Mouse (Mus musculus) bone marrow, adult 2 months (tissue): ENCODE results near the gene Tmcc1. TPM values are rescaled to one million over a fixed set of nuclear protein-coding genes. Genes with fewer than 3 reads are reported as not detected.

ENCODE experiments used
- H3K27ac ChIP-seq: fragments of 200-500 bp; 2 replicates; pipeline ENCODE4 v1.5.1; 2012; ENCODE audit warnings: low read depth, mild to moderate bottlenecking, control low read depth, inconsistent platforms, low read length; ENCODE audit not compliant: control insufficient read depth, poor library complexity, insufficient read depth
- H3K4me1 ChIP-seq: fragments of 200-500 bp; 2 replicates; pipeline ENCODE4 v1.6.1; 2011; ENCODE audit warnings: low read length; ENCODE audit not compliant: control insufficient read depth, insufficient read depth
- H3K4me3 ChIP-seq: fragments of 200-500 bp; replicated peaks from 2 replicates; pipeline ENCODE3; 2011; ENCODE audit warnings: mild to moderate bottlenecking, low read depth, low read length, control low read depth; ENCODE audit not compliant: control insufficient read depth
- CTCF ChIP-seq: fragments of 200-500 bp; IDR thresholded peaks from 2 replicates; pipeline ENCODE4 v1.5.1; 2011; ENCODE audit warnings: low read length, control low read depth; ENCODE audit not compliant: control insufficient read depth, insufficient read depth
- POLR2A ChIP-seq: fragments of 200-500 bp; IDR thresholded peaks from 2 replicates; pipeline ENCODE4 v1.6.1; 2011; ENCODE audit warnings: low read depth, mild to moderate bottlenecking, control low read depth, low read length, borderline replicate concordance; ENCODE audit not compliant: control insufficient read depth
- WGBS: fragments of 180-500 bp; shearing (Covaris S2); methylation state at CpG from one replicate; pipeline ENCODE4 v1.1.7; 2018; 5-methylcytosine and 5-hydroxymethylcytosine counted together
- polyA plus RNA-seq: library from polyadenylated mRNA; stranded (reverse); fragments of >200 nt; gene quantifications from 2 replicates; pipeline ENCODE4 v1.2.4, GENCODE M21; 2011; ENCODE audit warnings: low replicate concordance; ENCODE audit not compliant: missing spikeins, insufficient read depth, insufficient read length

Gene Tmcc1
- polyA plus RNA-seq, 1 experiment = 33.6 TPM

- 50% methylated on average over 6 of the region's 6 CpGs for WGBS
- TF ChIP-seq CTCF (no peak), POLR2A (no peak)
- Histone ChIP-seq H3K4me1 (peaks cover 17% of the 10 kb centered on the region), H3K4me3 (no peak overlapping the region), H3K27ac (peak overlapping the region; percentile 26; the same call in 1 of the 2 replicates)
These were observed 224.6 kb downstream of the Tmcc1 start for GRCm38 (mm10) chr6:115968700-115969099.

Other genes starting within 250 kb of the Tmcc1 start
- gene H1foo, start 248.5 kb downstream of the Tmcc1 start, polyA plus RNA-seq = not detected in 2 replicates
- gene Plxnd1, start 198.5 kb downstream of the Tmcc1 start, polyA plus RNA-seq = 13.7 and 23.8 TPM in 2 replicates
- 27.5 and 39.4 TPM in 2 replicates for gene Washc2, start 14.6 kb upstream of the Tmcc1 start, polyA plus RNA-seq
- 4.3 and 13.8 TPM in 2 replicates for gene Zfand4, start 70.7 kb upstream of the Tmcc1 start, polyA plus RNA-seq
- gene March8, start 144.5 kb upstream of the Tmcc1 start, polyA plus RNA-seq = 61.5 and 67.5 TPM in 2 replicates